Mouse (Mus musculus) CD8-positive naive resting alpha-beta T cell, adult 2 months (primary cell): Measurements from ENCODE around the gene Plpp6.

Experiments used
- DNase-seq, 2 experiments: peaks; one replicate each; pipeline ENCODE4 v3.0.0; 2022; ENCODE audit warnings: low read depth in 2 of 2, low spot score in 2 of 2

Gene Plpp6

DNA sequence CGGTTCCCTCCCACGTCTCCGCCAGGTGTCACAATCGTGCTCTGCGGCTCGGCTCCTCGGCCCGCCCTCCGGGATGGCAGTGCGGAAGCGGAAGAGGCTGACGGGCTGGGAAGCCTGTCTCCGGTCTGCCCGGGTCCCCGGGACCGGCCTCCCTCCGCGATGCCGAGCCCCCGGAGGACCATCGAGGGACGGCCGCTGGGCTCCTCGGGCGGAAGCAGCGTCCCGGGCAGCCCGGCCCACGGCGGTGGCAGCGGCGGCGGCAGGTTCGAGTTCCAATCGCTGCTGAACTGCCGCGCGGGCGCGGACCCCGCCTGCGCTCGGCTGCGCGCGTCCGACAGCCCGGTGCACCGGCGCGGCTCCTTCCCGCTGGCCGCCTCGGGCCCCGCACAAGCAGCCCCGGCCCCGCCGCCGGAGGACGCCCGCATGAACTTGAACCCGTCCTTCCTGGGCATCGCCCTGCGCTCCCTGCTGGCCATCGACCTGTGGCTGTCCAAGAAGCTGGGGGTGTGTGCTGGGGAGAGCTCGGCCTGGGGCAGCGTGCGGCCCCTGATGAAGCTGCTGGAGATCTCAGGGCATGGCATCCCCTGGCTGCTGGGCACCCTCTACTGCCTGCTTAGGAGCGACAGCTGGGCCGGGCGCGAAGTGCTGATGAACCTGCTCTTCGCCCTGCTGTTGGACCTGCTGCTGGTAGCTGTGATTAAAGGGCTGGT, at the start of gene Plpp6:
Plpp6 (plus strand) TSS at position 112 of the 710 bp plus-strand sequence.
- peak; percentile 68 to 70 for DNase-seq

DNA sequence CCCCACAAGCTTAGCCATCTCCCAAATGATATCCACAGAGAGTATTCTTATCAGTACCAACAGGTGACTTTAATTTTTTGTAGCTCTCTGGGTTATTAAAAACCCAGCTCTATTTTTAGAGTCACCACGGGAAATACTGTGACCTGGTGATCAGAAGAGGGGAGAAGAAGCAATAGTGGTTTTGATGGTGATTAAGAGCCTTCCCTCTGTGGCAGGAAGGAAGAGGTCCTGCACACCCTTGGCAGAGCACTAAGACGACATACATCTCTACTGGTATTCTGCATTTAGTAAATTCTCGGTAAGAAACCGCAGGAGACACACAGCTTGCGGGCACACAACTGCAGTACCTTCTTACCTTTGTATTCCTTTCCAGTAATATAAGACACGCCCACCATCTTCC, 49.2 kb upstream of the Plpp6 start:
- no peak for DNase-seq

GRCm38 (mm10) chr19:28915602-28916250, 48.0 kb upstream of the Plpp6 start:
- no peak for DNase-seq

DNA sequence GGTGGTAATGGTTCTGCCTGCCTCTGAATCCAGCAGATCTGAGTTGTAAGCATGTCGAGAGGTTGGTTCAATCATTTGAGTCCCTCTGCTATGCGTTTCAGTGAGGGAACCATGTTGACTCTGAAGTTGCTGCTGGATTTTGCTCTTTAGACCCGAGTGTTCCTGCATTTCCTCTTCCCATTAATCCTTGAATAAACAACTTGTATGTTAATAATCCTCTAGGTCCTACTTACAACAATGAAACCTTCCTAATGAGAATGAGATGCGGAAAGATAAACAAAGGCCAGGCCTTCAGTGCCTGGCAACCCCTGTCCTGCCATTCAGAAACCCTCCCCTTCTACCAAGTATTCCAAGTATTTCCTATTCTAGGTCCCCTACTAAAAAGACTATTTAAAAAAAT, 47.3 kb upstream of the Plpp6 start:
- DNase-seq = no peak

DNA sequence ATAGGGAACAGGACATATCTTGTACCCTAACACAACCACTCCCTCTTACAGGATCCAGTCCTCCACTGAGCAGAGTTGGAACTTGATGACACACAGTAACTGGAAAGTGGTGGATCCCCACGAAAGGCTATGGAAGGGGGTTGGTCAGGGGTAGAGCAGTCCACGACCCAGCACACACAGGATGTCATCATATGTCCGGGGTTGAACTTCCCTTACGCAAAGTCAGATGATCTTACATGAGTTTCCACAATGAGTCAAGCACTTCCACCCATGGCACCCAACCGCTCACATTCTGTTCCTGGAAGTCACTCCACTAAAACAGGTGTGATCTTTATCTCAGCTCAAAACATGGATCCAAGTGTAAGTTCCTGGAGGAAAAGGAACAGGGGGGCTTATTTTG, 45.9 kb upstream of the Plpp6 start:
- DNase-seq = no peak

DNA sequence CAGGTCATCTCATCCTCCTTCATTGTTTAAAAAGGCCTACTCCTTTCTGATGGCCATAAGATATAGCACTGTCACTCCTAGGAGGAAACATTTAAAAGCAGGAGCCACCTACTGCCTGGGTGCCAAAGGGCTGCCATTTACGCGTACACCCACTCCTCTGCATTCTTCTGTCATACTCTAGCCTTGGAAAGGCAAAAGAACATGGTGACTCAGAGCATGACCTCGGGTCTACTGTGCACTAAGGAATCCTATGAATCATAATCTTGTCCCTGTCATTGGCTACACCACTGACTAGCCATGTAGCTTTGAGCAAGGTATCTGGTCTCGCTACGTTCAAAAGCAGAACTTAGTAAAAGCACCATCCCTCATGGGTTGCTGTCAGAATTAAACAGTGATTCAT, 37.4 kb upstream of the Plpp6 start:
- no peak for DNase-seq

DNA sequence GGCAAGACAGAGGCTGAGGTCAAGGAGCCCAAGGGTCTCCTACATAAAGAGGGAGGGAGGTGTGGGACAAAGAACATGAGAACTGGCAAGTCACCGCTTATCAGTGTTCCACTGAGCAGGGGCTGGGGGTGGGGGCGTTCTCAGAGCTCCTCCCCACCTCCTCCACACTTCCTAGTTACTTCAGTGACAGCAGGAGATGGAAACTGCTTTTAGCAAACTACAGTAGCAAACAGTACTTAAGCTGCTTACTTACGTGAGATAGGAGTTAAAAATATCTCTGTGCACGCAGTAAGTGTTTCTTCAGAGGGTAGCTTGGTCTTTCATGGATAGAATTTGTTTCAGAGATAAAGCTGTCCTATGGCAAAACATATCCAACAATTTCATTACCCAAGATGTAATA, 36.4 kb upstream of the Plpp6 start:
- no peak for DNase-seq

DNA sequence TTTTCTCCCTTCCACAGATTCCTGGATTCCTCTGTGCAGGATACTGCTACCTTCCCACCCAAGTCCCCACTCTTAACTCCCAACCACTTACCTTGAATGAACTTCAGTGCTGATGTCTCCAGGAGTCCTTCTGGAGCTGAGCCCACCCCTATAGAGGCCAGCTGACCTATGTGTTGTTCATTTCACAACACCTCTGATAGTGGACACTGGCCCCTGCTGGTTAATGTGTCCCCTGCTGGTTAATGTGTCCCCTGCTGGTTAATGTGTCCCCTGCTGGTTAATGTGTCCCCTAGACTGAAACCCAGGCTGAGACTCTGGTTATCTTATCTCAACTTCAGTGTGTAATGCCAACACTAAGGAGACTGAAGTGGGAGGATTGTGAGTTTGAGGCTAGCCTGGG, 34.7 kb upstream of the Plpp6 start:
- no peak for DNase-seq

DNA sequence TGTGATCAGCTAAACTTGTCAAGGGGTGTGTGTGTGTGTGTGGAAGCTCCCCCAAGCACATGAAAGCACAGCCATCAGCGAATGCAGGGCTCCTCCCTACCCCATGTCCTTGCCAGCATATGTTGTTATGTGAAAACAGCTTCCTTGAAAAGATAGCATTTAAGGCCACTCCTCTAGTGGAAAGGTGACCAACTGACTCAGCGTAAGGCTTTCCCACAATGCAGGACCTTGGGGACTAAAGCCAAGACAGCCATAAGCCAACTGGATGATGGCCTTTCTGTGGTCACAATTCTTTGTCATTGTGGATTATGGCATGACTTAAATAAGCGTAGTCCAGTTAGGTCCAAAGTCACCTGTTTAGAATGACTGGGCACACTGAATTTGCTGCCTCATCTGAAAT, 28.9 kb upstream of the Plpp6 start:
- no peak for DNase-seq

GRCm38 (mm10) chr19:28940135-28940874, 23.4 kb upstream of the Plpp6 start:
- DNase-seq = no peak

GRCm38 (mm10) chr19:28941271-28941670, 22.5 kb upstream of the Plpp6 start:
- no peak for DNase-seq

GRCm38 (mm10) chr19:28946782-28947181, 17.0 kb upstream of the Plpp6 start:
- no peak for DNase-seq

DNA sequence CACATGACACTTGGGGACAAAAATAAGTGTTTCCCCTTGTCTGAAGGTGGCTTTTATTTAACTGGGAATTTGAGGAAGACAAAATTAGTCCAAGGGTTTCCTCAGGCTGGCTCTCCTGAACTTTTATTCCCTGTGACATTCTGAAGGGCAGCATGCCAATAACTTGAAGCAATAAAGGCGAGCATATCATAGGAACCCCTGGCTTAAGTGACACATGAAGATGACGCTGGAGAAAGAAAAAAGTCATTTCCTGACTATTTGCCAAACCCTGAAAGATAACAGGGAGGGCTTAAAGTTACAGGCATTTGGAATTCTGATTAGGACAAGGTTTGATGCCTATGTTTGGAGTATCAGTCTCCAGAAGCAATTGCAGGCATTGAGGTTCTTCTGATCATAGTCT, 16.4 kb upstream of the Plpp6 start:
- DNase-seq = no peak

DNA sequence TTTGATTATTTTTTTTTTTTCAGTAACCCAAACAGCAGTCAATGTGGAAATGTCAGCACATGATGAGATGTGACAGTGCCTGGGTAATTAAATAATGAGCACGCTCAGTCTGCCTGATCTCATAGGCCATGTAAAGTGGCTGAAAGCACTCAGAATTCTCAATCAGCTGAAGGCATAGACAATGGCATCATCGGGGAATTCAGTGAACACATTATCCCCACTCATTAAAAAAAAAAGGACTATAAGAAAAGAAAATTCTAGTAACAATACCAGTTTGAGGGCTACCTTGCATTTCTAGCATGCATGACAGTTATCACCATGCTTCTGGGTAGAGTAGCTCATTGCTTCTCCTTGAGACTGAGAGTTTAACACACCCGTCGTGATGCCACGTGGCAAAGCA, 12.5 kb upstream of the Plpp6 start:
- no peak for DNase-seq

- DNase-seq = no peak
These were observed 640 bp upstream of the Plpp6 start for GRCm38 (mm10) chr19:28963113-28963512.

DNA sequence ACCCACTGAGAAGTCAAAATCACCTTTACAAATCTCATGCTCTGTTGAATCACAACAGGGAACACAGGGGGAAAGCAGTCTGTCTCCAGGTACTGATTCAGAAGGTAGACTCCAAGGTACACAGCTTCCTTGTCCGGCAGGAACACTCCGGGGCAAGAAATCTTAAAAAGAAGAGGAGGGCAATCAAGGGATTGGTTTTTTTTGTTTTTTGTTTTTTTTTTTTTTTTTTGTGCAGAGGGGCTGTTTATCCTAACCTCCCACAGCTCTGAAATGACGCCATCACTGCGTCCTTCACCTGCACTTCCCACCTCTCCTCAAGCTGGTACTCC, 276 bp upstream of the Plpp6 start:
- DNase-seq = no peak

DNA sequence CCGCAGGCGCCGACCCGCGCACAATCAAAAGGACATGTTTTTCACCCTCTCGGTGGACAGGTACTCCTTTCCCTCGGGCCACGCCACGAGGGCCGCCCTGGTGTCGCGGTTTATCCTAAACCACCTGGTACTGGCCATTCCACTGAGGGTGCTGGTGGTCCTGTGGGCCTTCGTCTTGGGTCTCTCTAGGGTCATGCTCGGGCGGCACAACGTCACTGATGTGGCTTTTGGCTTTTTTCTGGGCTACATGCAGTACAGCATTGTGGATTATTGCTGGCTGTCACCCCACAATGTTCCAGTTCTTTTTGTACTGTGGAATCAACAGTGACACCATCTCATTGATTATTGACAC, 775 bp downstream of the Plpp6 start:
- DNase-seq = no peak

GRCm38 (mm10) chr19:28967652-28968051, 3.9 kb downstream of the Plpp6 start, which contains the start of gene 4430402I18Rik:
TSS of gene 4430402I18Rik (minus strand) at chr19:28967800.
- no peak for DNase-seq

- no peak for DNase-seq
These were observed 4.4 kb downstream of the Plpp6 start for GRCm38 (mm10) chr19:28968178-28968577.

DNA sequence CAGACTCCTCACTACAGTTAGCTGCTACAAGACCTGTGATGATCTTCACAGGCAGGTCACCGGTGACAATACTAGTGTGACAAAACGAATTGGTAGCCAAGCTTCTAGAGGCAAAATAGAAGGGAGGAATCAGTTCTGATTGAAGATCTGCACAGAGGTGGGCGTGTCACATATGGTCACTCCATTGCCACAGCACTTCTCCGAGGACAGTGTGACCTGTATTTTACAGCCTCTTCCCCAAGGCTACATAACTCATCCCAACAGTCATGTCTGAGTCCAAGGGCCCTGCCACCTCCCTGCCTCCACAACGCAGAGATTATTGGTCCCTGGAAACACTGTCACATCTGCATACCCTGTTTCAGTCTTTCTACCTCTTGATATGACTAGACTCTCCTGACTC, 5.5 kb downstream of the Plpp6 start:
- DNase-seq = no peak

DNA sequence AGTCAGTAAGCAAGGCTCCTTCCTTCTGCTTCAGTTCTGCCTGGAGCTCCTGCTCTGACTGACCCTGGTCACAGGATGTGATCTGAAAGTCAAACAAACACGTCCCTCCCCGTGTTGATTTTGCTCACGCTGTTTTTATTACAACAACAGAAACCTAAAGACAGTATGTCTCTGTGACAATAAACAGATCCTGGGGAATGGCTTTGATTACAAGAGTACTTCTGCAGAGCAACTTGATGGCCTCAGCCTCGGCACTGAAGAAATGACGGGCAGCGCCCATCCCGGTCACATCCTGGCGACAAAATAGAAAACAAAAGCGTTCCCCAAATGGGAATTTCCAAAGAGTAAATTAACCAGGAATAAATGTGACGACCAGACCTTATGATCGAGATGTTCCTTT, 6.5 kb downstream of the Plpp6 start:
- DNase-seq = no peak

DNA sequence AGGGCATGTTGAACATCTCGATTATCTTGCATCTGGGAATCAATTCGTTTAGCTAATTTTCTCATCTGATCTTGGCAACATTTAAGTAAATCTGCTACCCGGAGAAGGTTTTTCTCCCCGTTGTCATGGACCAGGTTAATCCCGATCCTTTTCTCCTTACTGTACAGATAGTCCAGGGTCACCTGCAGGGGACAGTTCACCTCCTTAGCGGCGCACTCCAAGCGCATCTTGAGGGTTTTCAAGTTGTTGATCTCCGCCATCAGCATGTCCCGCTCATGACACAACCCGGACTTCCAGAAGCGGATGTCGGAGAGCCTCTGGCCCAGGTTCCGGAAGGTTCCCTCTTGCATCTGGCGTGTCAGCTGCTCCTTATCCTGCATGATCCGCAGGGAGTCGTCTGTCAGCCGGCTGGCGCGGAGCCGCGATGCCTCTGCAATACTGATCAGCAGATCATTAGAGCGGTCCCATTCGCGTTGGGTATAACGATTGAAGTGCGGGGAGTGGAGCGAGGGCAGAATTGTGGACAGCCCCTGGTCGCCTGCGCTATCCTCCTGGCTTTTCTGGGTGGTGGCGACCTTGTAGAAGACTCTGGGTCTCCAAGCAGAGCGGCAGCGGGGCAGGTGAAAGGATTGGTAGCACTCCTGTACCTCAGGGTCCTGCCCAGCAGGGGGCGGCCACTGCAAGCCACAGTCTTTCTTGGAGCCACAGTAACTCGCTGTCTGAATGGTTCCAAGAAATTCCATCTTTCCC, 11.3 kb downstream of the Plpp6 start:
- peak; percentile 63 to 76 for DNase-seq
